ENCODE assay signal across 30 mouse cellular contexts in the genomic region with DNA sequence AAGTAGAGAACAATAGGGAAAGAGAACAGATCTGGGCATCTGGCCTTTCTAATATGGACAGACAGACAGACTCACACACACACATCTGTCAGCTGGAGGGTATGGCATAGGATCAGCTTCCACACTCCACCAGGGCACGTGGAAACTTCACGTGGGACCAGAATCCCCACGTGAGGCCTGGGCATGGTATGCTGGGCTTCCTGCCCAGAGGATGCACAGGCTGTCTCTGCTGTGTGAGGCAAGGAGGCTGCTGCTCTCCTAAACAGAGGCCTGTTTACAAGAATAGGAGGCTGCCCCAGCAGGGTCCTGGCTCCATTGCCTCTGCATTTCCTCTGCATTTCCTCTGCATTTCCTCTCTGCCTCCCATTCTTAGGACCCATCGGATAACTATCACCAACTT. TPM values are rescaled to one million over a fixed set of nuclear protein-coding genes. Genes with fewer than 3 reads are reported as not detected.
A peak's percentile ranks its signal among the peaks of the same experiment; 100 is the strongest.
DNase-seq lines count a peak whose midpoint lies in the region; ATAC-seq lines count a peak whose summit lies in the region.
"Had no signal": no experiment of that assay in that cellular context is flagged by ENCODE, and none has a peak within 500 bp of the region (broad histone marks: within the 10 kb centered on the region; RNA-seq: fewer than 3 reads in every experiment).

No protein-coding gene starts in this region.

- no peak overlapping the region for H3K27ac ChIP-seq in midbrain, embryonic 11.5 days (ENCODE audit: low read depth, low read length)
- no peak overlapping the region for H3K27ac ChIP-seq in midbrain, embryonic 13.5 days
- H3K27ac ChIP-seq: embryonic facial prominence, embryonic 12.5 days; heart, embryonic 10.5 days; heart, embryonic 15.5 days; kidney, postnatal 0 days; limb, embryonic 15.5 days; liver, embryonic 14.5 days; midbrain, embryonic 10.5 days; neural tube, embryonic 13.5 days; stomach, postnatal 0 days had no signal

- H3K9ac ChIP-seq in midbrain, embryonic 11.5 days (ENCODE audit: low read length), result no peak overlapping the region
- no peak overlapping the region for H3K9ac ChIP-seq in midbrain, embryonic 13.5 days (replicated peaks)
- H3K9ac ChIP-seq: embryonic facial prominence, embryonic 12.5 days; heart, embryonic 15.5 days; limb, embryonic 15.5 days; liver, embryonic 14.5 days; neural tube, embryonic 13.5 days had no signal

- WGBS in midbrain, embryonic 11.5 days, result 91% methylated on average over 4 of the region's 4 CpGs
- WGBS in midbrain, embryonic 13.5 days, result 92% methylated on average over 4 of the region's 4 CpGs

- no peaks in the 10 kb centered on the region for H3K27me3 ChIP-seq in midbrain, embryonic 11.5 days (ENCODE audit: control insufficient read depth, insufficient read depth, low read length)
- H3K27me3 ChIP-seq in midbrain, embryonic 13.5 days, result no peaks in the 10 kb centered on the region
- H3K27me3 ChIP-seq: embryonic facial prominence, embryonic 12.5 days; heart, embryonic 15.5 days; limb, embryonic 15.5 days; neural tube, embryonic 13.5 days; Patski had no signal

- peak; percentile 55 for DNase-seq in cerebellum, adult 9-10 months
- no peak for DNase-seq in cerebellum, postnatal 14 days
- peak; percentile 59 for DNase-seq in layer of hippocampus, adult 9-11 months
- DNase-seq in layer of hippocampus, postnatal 14 days (ENCODE audit: low spot score in 2 of 2), result no peak
- DNase-seq in midbrain, embryonic 11.5 days (ENCODE audit: low spot score, missing footprints), result peak; percentile 39
- DNase-seq in thymus, postnatal 0 days (ENCODE audit: low spot score), result no peak
- DNase-seq: adrenal gland, postnatal 10 days; embryo, embryonic 11 days; gastrocnemius, postnatal 25 days; heart, adult 11 months; kidney, adult 18-20 months; kidney, postnatal 4 days; left cerebral cortex, postnatal 4 days; right cerebral cortex, postnatal 4 days; thymus, adult 18-20 months; thymus, postnatal 36 days had no signal

- no peak for ATAC-seq in midbrain, embryonic 11.5 days (ENCODE audit: low FRiP score)
- no peak for ATAC-seq in midbrain, embryonic 13.5 days
- ATAC-seq: forebrain, embryonic 14.5 days; hindbrain, embryonic 16.5 days; lung, postnatal 0 days; Patski had no signal

- H3K4me1 ChIP-seq in midbrain, embryonic 11.5 days (ENCODE audit: control insufficient read depth, insufficient read depth, low read length), result no peaks in the 10 kb centered on the region; the same call in 1 of the 2 replicates
- peaks cover 14% of the 10 kb centered on the region for H3K4me1 ChIP-seq in midbrain, embryonic 13.5 days (replicated peaks)

- H3K9me3 ChIP-seq in midbrain, embryonic 11.5 days (ENCODE audit: control insufficient read depth, low read length), result no peaks in the 10 kb centered on the region
- no peaks in the 10 kb centered on the region for H3K9me3 ChIP-seq in midbrain, embryonic 13.5 days
- H3K9me3 ChIP-seq: embryonic facial prominence, embryonic 12.5 days; heart, embryonic 10.5 days; heart, embryonic 15.5 days; limb, embryonic 15.5 days; midbrain, embryonic 10.5 days; neural tube, embryonic 13.5 days had no signal

- no peak overlapping the region for H3K4me3 ChIP-seq in midbrain, embryonic 11.5 days (ENCODE audit: low read depth, low read length)
- H3K4me3 ChIP-seq in midbrain, embryonic 13.5 days (replicated peaks), result no peak overlapping the region
- H3K4me3 ChIP-seq: embryonic facial prominence, embryonic 12.5 days; heart, embryonic 10.5 days; heart, embryonic 15.5 days; limb, embryonic 15.5 days; midbrain, embryonic 10.5 days; neural tube, embryonic 13.5 days had no signal

- H3K4me2 ChIP-seq in midbrain, embryonic 11.5 days, result no peak overlapping the region
- H3K4me2 ChIP-seq in midbrain, embryonic 13.5 days (replicated peaks), result no peak overlapping the region
- H3K4me2 ChIP-seq: embryonic facial prominence, embryonic 12.5 days; heart, embryonic 15.5 days; limb, embryonic 15.5 days; neural tube, embryonic 13.5 days had no signal

- peaks cover 6% of the 10 kb centered on the region for H3K36me3 ChIP-seq in midbrain, embryonic 11.5 days (ENCODE audit: control insufficient read depth, insufficient read depth, low read length)
- peaks cover 84% of the 10 kb centered on the region for H3K36me3 ChIP-seq in midbrain, embryonic 13.5 days

RNA-seq across cellular contexts. Expression of gene Eva1b, which starts 12.9 kb away (rescaled TPM):
- total RNA-seq in layer of hippocampus, postnatal 14 days (2021), result 1 to 10 TPM; 6.5 to 6.7 TPM
- polyA plus RNA-seq in midbrain, embryonic 11.5 days (2014; fragmentation: Nextera tagmentation; extraction: Ambion mirVana), result 22.4 and 24.8 TPM in 2 replicates
- 10.3 and 12.9 TPM in 2 replicates for polyA plus RNA-seq in midbrain, embryonic 13.5 days (2015; fragmentation: Nextera tagmentation; extraction: Ambion mirVana)
- polyA plus RNA-seq in thymus, postnatal 0 days (2015; fragmentation: Nextera tagmentation; extraction: Ambion mirVana), result 28.2 and 28.7 TPM in 2 replicates

RNA-seq across cellular contexts. Expression of gene Sh3d21, which starts 28.7 kb away (rescaled TPM):
- 1 to 10 TPM; 1.2 to 1.8 TPM for total RNA-seq in layer of hippocampus, postnatal 14 days (2021)
- polyA plus RNA-seq in midbrain, embryonic 11.5 days (2014; fragmentation: Nextera tagmentation; extraction: Ambion mirVana), result 1.4 TPM in 2 replicates
- polyA plus RNA-seq in midbrain, embryonic 13.5 days (2015; fragmentation: Nextera tagmentation; extraction: Ambion mirVana), result 0.55 and 1.0 TPM in 2 replicates
- polyA plus RNA-seq in thymus, postnatal 0 days (2015; fragmentation: Nextera tagmentation; extraction: Ambion mirVana), result 2.2 and 2.7 TPM in 2 replicates

RNA-seq across cellular contexts. Expression of gene Stk40, which starts 30.9 kb away (rescaled TPM):
- 10 to 100 TPM; 20.8 to 21.3 TPM for total RNA-seq in layer of hippocampus, postnatal 14 days (2021)
- polyA plus RNA-seq in midbrain, embryonic 11.5 days (2014; fragmentation: Nextera tagmentation; extraction: Ambion mirVana), result 20.8 and 25.4 TPM in 2 replicates
- 35.7 and 37.0 TPM in 2 replicates for polyA plus RNA-seq in midbrain, embryonic 13.5 days (2015; fragmentation: Nextera tagmentation; extraction: Ambion mirVana)
- 26.5 and 28.8 TPM in 2 replicates for polyA plus RNA-seq in thymus, postnatal 0 days (2015; fragmentation: Nextera tagmentation; extraction: Ambion mirVana)

RNA-seq across cellular contexts. Expression of gene Lsm10, which starts 38.2 kb away (rescaled TPM):
- total RNA-seq in layer of hippocampus, postnatal 14 days (2021), result 10 to 100 TPM; 12.9 to 13.1 TPM
- 40.8 and 45.7 TPM in 2 replicates for polyA plus RNA-seq in midbrain, embryonic 11.5 days (2014; fragmentation: Nextera tagmentation; extraction: Ambion mirVana)
- 45.9 and 52.1 TPM in 2 replicates for polyA plus RNA-seq in midbrain, embryonic 13.5 days (2015; fragmentation: Nextera tagmentation; extraction: Ambion mirVana)
- polyA plus RNA-seq in thymus, postnatal 0 days (2015; fragmentation: Nextera tagmentation; extraction: Ambion mirVana), result 55.9 and 61.0 TPM in 2 replicates

Comparison
In these comparisons a context has a peak if more than half of its experiments do, and no peak if none do; other contexts are left out.
1. DNase-seq: peak in cerebellum, adult 9-10 months (single experiment), layer of hippocampus, adult 9-11 months (single experiment) and midbrain, embryonic 11.5 days (single experiment); none in cerebellum, postnatal 14 days (0 of 2), layer of hippocampus, postnatal 14 days (0 of 2) and thymus, postnatal 0 days (single experiment).